Mouse (Mus musculus) left cerebral cortex, postnatal 25 days (tissue): ENCODE measurements around the gene Cadm2. TPM values are rescaled to one million over a fixed set of nuclear protein-coding genes. Genes with fewer than 3 reads are reported as not detected.
A peak's percentile ranks its signal among the peaks of the same experiment; 100 is the strongest.

Source experiments
- DNase-seq, 2 experiments: peaks; one replicate each; pipeline ENCODE4 v3.0.0; 2022; ENCODE audit warnings: low spot score in 2 of 2, mixed read lengths in 1 of 2
- intact Hi-C: fragments of 180-260 bp; cut with DNase I; formaldehyde crosslinking; loops from one replicate; pipeline ENCODE4 v1.15.1; 2025
- total RNA-seq, 2 experiments: library from RNA; stranded (reverse); gene quantifications; 2 replicates each; pipeline ENCODE4 v1.2.3; 2021

Cadm2 gene
- total RNA-seq, 2 experiments from 2014 or later, result 251 to 259 TPM

DNA sequence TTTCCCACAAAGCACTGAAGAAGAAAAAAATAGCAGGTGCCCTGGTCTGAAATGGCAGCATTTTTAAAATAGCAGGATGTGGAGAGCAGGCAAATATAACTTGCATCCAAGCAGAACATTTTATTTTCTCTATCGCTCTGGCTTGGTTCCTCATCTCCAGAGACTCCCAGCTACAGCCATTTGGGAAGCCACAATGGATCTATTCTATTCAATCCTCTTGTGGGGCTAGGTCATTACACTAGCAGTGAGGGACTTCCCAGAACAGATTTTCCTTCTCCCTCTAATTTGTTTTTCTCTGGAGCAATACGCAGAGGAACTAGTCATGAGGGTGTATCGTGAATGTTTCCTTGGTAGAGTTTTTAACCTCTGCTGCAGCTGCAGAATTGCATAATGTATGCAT lies 769.7 kb downstream of the Cadm2 start:
- intact Hi-C loops, result no loop called here

DNA sequence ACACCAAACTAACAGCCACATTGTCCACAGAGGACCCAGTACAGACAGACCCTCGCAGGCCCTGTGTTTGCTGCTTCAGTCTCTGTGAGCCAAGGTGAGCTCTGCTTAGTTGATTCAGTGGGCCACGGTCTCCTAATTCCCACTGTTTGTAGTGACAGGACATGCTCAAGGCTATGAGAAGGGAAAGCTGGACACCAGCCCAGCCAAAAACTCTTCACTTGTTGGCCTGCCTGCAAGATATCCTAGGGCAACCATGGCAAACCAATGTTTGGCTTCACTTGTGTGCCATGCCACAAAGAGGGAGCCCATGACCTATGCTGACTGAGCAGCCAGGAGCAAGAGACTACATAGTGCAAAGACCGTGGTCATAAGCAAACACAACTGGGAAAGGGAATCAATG lies 795.8 kb downstream of the Cadm2 start:
- intact Hi-C loops, result no loop called here
- DNase-seq, result no peak

More for the DNA sequence above, 769.7 kb downstream of the Cadm2 start:
- DNase-seq, result no peak

DNA sequence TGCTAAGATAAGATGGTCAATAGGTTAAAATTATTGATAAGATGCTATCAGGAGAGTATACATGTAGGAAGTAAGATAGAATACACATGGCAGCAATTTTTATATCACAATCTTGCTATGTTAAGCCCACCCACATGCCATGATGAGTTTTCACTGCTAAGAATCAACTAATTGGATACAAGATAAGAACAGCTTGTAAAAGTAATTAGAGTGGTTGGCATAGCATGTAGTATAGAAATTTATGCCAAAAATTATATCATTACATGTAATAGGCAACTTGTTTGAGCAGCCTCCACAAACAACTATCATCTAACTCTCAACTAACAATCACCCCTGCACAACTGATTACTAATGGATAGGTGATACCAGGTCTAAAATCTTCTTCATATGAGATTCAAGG lies 809.2 kb downstream of the Cadm2 start:
- intact Hi-C loops, result no loop called here
- no peak for DNase-seq

DNA sequence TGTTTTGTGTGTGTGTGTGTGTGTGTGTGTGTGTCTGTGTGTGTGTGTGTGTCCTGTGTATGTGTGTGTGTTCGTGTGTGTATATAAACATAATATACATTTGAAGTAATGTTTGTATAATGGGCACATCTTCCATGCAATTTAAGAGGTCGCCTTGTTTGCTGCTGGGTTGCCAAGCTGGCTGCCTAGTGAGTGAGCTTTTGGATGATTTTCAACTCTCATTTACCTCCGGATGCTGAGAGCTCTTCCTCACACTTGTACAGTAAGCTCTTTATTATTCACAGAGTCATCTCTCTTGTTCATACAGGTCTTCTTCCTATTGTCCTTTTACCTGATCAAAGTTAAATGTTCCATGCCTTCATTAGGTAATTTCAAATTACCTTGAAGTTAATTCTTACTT lies 822.5 kb downstream of the Cadm2 start:
- intact Hi-C loops, result no loop called here
- no peak for DNase-seq

DNA sequence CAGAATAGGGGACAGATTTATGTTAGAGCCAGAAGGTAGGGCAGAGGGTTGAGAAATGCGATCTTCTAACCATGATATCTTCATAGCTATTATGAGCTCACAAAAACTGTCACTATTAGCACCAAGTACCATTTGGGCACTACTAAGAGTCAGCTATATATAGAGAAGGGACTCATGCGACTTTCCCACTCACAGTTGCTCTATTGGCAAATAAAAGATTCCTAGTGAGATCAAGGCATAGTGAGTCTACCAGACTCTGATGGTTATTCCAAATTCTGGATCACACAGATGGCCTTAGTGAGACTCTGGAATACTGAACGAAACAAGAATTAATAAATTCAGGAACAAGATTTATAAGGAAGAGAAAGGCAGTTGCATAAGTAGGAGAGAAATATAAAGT lies 827.6 kb downstream of the Cadm2 start:
- no peak for DNase-seq
- intact Hi-C loops, result no loop called here

DNA sequence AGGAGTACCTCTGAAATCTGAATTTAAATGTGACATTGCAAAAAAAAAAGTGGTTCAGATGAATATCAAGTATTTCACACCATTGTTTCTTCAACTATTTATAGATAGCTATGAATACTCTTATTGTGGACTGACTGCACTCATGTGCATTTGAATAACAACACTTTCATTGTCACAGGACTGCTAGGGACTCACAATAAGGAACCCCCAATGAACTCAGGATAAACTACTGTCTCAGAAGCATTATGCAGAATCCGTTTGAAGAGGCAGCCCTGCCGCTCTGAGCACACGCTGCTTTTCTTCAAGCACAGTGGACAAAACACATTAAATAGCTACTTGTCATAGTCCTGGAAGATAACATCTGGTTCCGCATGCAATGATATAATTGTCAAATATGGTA lies 848.8 kb downstream of the Cadm2 start:
- DNase-seq, result no peak
- intact Hi-C loops, result no loop called here

DNA sequence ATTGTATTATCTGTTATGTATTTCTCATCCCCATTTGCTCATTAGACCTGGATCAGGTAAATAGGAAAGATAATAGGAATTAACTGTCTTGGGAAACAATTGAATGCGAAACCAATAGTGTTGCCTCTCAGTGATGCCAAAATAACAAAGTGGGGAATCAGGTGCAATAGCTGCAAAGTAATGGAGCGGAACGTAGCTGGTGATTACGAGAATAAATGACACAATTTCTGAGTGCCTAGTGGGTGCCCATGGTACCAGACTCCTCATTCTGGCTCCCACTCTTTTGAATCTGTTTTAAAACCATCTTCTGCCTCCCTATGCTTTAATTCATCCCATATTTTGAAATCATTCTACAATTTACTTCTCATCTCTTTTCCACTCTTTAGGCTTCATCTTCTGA lies 851.2 kb downstream of the Cadm2 start:
- intact Hi-C loops, result no loop called here
- no peak for DNase-seq

DNA sequence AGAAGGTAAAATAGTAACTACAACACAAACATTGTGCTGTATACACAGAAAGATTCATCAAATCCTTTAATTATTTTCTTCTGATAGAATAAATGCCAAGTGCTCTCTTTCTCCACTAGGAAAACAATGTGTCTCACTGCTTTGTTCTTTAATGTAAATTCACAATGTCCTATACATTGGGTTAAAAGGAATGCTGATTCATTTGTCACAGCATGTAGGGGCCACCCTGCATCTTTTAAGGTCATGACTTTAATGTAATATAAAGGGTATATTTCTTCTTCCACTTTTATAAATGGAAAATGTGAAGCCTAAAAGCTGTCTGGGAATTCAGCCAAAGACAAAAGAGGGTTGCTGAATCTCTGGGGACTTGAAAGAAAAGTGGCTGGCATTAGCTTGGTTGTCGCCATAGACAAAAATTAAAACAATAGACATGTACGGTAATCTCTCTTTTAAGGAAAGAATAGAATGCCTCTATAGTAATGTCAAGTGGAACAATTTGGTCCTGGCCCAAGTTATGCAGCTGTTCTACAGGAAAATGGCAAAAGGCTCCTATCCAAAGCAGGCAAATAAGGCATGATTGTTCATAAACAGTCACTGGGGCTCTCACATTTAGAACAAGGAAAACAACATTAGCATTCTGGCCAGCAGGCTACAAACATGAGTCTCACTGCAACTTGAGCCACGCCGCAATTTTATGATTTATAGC lies 851.9 kb downstream of the Cadm2 start:
- DNase-seq, result peak in 1 of 2 experiments; percentile 44
- intact Hi-C loops, result no loop called here

DNA sequence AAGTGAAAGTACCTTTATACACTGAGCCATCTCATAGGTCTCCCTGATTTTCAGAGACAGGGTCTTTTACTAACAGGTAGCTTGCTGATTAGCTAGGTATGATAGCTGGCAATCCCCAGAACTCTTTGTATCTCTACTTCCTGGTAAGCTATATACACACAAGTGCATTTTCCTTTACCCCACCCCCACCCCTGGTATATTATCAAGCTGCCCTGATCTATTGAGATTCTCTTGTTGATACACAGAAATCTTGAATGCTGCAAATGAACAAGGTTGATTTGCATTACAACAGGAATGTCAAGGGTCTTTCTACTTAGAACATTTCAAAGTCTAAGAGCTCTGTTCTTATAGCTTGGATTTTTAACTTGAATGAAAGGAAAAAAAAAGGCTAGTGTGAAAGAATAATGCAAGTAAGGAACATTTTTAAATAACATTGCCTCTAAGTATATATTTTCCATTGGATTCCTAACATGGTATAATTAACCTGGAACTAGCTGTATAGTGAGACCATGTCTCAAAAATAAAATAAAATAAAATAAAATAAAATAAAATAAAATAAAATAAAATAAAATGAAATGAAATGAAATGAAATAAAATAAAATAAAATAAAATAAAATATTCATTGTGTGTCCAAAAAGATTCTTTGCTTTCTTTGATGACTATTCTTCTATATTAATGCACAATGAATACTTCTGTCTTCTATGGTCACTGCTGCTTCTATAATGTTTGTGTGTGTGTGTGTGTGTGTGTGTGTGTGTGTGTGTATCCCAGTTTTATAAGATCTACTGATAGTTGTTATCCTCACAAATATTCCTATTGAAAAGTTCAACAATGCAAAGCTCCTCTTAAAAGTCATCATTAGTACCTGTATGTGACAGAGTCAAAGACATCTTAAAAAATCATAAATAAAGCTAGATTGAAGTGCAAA lies 858.9 kb downstream of the Cadm2 start:
- no peak for DNase-seq
- intact Hi-C loops, result no loop called here

DNA sequence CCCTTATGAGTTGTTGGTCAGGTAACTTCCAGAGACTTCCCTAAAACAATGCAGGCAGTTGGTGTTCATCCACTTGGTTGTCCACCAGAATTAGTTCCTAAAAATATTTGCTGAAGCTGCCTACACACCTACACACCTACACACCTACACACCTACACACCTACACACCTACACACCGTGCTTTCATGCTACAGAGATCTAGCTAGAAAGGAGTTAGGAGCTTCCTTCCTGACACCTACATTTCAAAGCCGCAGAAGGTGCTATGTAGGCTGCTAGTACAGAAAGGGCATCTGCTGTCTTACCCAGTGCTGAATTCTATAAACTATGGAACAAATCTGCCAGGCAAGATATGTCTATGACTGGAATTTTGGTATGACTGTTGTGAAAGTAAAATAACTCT lies 872.2 kb downstream of the Cadm2 start:
- peak in 1 of 2 experiments; percentile 89 for DNase-seq
- intact Hi-C loops, result no loop called here

DNA sequence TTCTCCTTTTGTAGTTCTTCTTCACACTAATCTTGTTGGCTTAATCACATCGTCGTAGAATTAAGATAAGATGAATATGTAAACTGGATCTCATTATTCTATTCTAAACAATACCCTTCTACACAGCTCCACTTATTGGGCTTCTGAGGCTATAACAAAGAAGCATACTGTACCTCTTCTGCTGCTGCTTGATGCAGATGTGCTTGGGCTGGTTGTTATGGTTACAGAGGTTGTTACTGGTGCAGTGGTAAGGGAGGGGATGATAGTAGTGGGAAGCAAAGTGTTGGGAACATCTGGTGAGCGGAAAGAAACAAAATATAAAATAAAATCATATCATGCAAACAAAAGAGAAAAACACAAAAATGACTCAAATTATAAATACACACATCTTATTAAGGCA lies 889.5 kb downstream of the Cadm2 start:
- intact Hi-C loops, result no loop called here
- no peak for DNase-seq

DNA sequence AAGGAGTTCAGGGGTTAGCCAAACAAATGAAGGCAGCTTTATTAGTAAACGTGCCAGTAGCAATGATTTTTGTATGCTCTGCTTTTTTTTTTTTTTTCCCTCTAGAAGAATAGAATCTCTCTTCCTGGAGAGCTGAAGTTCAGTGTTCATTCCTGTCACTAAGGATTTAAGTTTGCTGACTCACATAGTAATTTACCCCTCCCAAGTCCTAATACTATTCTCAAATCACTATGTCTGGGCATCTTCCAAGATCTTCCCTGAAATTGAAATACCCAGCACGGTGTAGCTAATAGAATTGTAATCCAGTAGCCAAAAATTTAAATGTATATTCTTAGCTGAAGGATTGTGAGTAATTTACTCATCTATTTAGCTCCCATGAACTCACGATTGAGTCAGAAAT lies 914.2 kb downstream of the Cadm2 start:
- intact Hi-C loops, result no loop called here

DNA sequence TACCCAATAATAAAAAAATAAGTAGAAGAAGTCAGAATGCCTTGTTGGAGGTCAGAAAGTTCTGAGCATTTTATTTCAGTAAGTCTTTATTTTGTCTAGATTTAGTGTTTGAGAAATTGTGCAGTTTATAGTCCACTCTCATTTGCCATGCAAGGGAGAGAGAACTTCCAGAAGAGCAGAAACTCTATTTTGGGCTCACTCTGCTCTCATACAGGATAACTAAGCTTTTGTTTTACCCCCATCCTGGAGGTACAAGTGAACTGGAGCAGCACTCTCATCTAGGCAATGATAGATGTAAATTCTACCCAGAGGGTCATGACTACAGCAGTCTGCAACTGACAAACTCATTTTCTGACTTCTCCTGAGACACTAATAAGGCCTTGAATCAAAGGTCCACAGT lies 925.9 kb downstream of the Cadm2 start:
- DNase-seq, result peak in 1 of 2 experiments; percentile 55
- intact Hi-C loops, result no loop called here

More for the DNA sequence above, 914.2 kb downstream of the Cadm2 start:
- DNase-seq, result no peak

DNA sequence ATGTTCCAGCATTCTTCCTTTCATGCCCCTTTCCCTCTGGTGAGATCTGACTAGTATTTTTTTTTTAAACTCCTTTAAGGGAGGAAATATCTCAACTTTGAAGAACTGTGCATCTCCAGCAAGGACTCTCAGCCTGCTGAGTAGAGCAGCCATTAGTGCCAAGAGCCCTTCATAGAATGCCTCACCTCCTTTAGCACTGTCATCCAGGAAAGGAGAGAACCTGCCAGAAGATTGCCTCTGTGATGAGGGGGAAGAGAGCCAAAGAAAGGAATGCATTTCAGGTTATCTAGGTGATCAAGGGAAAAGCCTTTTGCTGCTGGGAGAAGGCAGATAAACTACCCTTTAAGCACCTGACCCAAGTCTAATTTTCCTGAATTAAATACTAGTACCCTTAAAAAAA lies 943.5 kb downstream of the Cadm2 start:
- intact Hi-C loops, result no loop called here
- no peak for DNase-seq

DNA sequence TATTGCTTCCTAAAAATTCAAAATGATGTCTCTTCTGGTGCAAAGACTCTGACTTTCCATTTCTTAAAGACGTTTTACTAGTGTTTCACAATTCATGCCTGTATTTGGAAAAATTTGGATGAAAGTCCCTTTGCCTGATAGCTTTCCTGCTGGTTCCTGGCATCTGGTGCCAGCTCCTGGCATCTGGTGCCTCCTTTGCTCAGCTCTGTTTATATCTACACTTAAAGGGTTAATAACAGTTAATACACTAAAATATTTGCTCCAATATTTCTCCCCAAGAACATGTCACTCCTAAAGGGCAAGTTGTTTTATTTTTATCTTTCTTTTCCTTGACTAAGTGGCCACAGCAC lies 969.7 kb downstream of the Cadm2 start:
- DNase-seq, result no peak
- intact Hi-C loops, result no loop called here

DNA sequence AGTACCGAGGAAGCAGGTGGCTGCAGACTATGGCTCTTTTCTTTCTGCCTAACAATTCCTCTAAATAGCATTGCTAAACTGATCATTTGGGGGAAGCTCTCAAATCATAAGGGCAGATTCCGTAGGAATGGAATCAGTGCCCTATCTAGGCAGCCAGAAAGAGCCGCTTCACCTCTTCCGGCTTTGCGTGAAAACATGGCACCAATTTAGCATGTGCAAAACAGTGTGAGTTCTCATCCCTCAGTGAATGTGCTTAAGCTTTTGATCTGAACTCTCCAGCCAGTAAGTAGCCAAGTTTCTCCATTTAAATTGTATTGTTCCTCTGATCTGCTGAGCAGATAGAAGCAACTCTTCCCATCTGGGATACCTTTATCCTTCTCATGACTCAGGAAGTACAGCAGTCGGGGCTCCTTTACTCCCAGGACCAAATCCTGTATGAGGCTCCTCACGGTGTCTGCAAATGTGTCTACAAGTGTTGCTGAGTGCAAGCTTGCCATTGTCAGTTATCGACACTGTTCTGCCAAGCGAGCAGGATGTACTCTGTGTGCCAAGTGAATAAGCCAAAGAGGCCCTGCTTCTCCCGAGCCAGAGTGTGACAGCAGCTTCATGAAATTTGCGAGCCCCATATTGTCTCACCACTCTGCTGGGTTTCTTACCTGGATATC lies 970.2 kb downstream of the Cadm2 start:
- intact Hi-C loops, result no loop called here
- peak; percentile 24 to 62 for DNase-seq

DNA sequence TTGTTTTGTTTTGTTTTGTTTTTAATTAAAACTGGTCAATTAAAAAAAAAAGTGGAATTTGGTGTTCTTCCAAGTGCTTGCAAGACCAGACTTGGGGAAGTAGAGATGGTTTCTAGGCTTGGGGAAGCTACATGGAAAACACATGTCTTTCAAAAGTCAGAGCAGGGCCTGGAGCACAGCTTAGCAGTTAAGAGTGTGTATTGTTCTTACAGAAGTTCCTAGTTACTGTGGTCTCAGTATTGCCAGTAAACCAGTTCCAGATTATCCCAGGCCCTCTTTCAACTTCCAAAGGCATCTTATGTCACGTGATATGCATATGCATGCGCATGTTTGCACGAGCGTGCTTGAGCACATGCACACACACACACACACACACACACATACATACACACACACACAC lies 972.9 kb downstream of the Cadm2 start:
- intact Hi-C loops, result no loop called here
- DNase-seq, result no peak

DNA sequence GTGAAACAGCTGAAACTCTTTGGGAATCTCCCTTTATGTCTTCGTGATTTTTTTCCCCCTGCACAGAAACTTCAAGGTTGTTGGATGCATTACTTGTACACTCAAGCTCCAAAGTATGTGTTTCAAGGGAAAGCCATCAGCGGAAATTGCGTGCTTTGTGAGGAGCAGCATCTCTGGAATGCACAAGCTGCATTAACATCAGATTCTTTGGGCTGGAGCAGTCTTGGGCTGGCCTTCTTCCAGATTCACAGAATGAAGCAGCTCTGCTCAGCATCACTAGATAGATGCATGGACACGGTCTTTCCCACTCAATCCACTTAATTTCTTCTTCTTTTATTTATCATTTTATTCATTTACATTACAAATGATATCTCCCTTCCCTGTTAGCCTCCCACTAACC lies 977.1 kb downstream of the Cadm2 start:
- DNase-seq, result no peak
- intact Hi-C loops, result no loop called here

DNA sequence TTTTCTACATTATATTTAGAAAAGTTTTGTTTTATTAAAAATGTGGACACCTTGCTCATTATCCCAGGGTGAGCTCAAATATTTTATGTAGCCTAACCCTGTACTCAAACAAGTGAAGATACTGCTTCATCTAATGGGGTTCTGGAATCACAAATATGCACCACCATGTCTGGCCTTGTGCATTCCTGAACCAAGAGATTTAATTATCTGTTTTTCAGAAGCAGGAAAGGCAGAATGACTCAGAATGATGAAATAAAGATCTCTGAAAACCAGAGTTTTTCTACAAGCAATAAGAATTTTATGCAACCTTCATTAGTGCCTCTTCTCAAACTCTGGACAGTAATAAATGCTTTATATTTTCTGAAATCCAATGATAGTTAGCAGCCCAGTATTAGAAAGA lies 993.2 kb downstream of the Cadm2 start:
- intact Hi-C loops, result no loop called here
- DNase-seq, result no peak

DNA sequence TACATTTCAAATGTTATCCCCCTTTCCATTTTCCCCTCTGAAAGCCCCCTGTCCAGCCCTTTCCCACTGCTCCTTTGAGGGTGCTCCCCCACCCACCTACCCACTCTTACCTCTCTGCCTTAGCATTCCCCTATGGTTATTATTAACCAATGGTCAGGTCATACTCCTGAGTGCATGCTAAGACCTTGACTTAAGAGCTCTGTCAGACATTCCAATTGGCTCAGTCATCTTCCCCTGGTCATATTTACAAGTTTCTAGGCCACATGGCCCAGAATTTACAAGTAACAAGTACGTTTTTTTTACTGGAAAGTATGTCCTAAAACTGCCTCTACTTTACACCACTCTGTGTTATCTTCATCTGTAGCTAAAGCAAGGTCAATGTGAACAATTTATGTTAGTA lies 998.3 kb downstream of the Cadm2 start:
- intact Hi-C loops, result no loop called here
- no peak for DNase-seq

DNA sequence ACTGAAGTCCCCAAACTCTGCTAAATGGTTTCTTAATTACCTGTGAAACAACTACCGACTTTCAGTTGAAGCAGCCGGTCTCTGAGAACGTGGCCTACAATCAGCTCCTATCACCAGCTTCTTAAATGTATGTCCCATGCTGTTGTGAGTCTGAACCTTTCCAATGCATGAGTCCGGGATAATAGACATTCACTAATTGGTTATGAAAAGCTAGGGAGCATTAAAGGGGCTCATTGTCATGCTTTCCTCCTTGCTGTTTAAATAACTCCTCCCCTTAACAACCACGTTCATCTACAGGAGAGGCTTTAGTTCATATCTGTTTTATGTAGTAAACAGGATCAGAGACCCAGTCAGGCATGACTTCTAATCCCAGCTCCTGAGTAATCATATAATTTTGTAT lies 1008.1 kb downstream of the Cadm2 start:
- intact Hi-C loops, result no loop called here
- DNase-seq, result no peak
